Mouse (Mus musculus) frontal cortex, adult 2 months (tissue): ENCODE measurements around the gene Slc22a4. TPM values are rescaled to one million over a fixed set of nuclear protein-coding genes. Genes with fewer than 3 reads are reported as not detected.

ENCODE experiments used
- polyA plus RNA-seq: library from polyadenylated mRNA; depleted of rRNA; stranded (reverse); fragments of >200 nt; gene quantifications from 2 replicates; pipeline ENCODE4 v1.2.3, GENCODE M21; 2012; rRNA removed

Slc22a4 gene
- polyA plus RNA-seq, 1 experiment = 8.9 TPM

Other genes starting within 250 kb of the Slc22a4 start
- gene Gm12216, start 168.8 kb downstream of the Slc22a4 start, polyA plus RNA-seq = 3.0 and 3.2 TPM in 2 replicates
- 15.2 and 15.8 TPM in 2 replicates for gene Slc22a5, start 136.4 kb downstream of the Slc22a4 start, polyA plus RNA-seq
- gene Slc22a21, start 47.8 kb downstream of the Slc22a4 start, polyA plus RNA-seq = 2.6 TPM in 2 replicates
- gene Pdlim4, start 40.9 kb upstream of the Slc22a4 start, polyA plus RNA-seq = 22.6 and 24.7 TPM in 2 replicates
- 20.5 and 27.1 TPM in 2 replicates for gene P4ha2, start 72.0 kb upstream of the Slc22a4 start, polyA plus RNA-seq
- gene Csf2, start 221.6 kb upstream of the Slc22a4 start, polyA plus RNA-seq = not detected in 2 replicates
- gene Il3, start 239.2 kb upstream of the Slc22a4 start, polyA plus RNA-seq = not detected in 2 replicates